Mouse (Mus musculus) thymus, postnatal 25 days (tissue): ENCODE results near the gene Grb14.

ENCODE experiments used
- DNase-seq: peaks from one replicate; pipeline ENCODE4 v3.0.0; 2022

The Grb14 gene

GRCm38 (mm10) chr2:65024887-65025286 lies at the start of gene Grb14:
Grb14 (minus strand) TSS chr2:65024987.
- DNase-seq: no peak

GRCm38 (mm10) chr2:65072205-65072604 lies 47.4 kb upstream of the Grb14 start:
- no peak for DNase-seq

GRCm38 (mm10) chr2:65053764-65054163 lies 29.0 kb upstream of the Grb14 start:
- DNase-seq: no peak

- DNase-seq: no peak
Observed at GRCm38 (mm10) chr2:65052191-65053012, 27.6 kb upstream of the Grb14 start.

GRCm38 (mm10) chr2:65050776-65051175 lies 26.0 kb upstream of the Grb14 start:
- DNase-seq: no peak

- no peak for DNase-seq
Observed at GRCm38 (mm10) chr2:65048234-65049017, 23.6 kb upstream of the Grb14 start.

- DNase-seq: no peak
Observed at GRCm38 (mm10) chr2:65038164-65038563, 13.4 kb upstream of the Grb14 start.

- DNase-seq: no peak
Observed at GRCm38 (mm10) chr2:65037546-65037945, 12.8 kb upstream of the Grb14 start.

GRCm38 (mm10) chr2:65022363-65023240 lies 2.2 kb downstream of the Grb14 start:
- DNase-seq: peak; percentile 59

- DNase-seq: no peak
Observed at GRCm38 (mm10) chr2:65021691-65022362, 3.0 kb downstream of the Grb14 start.

- no peak for DNase-seq
Observed at GRCm38 (mm10) chr2:65017375-65017774, 7.4 kb downstream of the Grb14 start.

GRCm38 (mm10) chr2:65014552-65014951 lies 10.2 kb downstream of the Grb14 start:
- DNase-seq: no peak

GRCm38 (mm10) chr2:65010105-65010504 lies 14.7 kb downstream of the Grb14 start:
- DNase-seq: no peak

GRCm38 (mm10) chr2:65007396-65007795 lies 17.4 kb downstream of the Grb14 start:
- no peak for DNase-seq

- no peak for DNase-seq
Observed at GRCm38 (mm10) chr2:65005044-65005443, 19.7 kb downstream of the Grb14 start.

- no peak for DNase-seq
Observed at GRCm38 (mm10) chr2:65003433-65003832, 21.4 kb downstream of the Grb14 start.

- no peak for DNase-seq
Observed at GRCm38 (mm10) chr2:65002631-65003030, 22.2 kb downstream of the Grb14 start.

GRCm38 (mm10) chr2:64995048-64995447 lies 29.7 kb downstream of the Grb14 start:
- no peak for DNase-seq

GRCm38 (mm10) chr2:64989426-64990187 lies 35.2 kb downstream of the Grb14 start:
- DNase-seq: no peak

- no peak for DNase-seq
Observed at GRCm38 (mm10) chr2:64987782-64988181, 37.0 kb downstream of the Grb14 start.

GRCm38 (mm10) chr2:64975546-64975945 lies 49.2 kb downstream of the Grb14 start:
- DNase-seq: no peak

GRCm38 (mm10) chr2:64974549-64974948 lies 50.2 kb downstream of the Grb14 start:
- no peak for DNase-seq
